Mouse (Mus musculus): ENCODE results near the gene Adamts15. TPM values are rescaled to one million over a fixed set of nuclear protein-coding genes. Genes with fewer than 3 reads are reported as not detected.

Adamts15 gene
- polyA plus RNA-seq (2015; fragmentation: Illumina TruSeq; extraction: RNeasy Lipid Tissue Mini Kit (QIAGEN cat#74804); ENCODE audit: insufficient read depth, low read depth, low replicate concordance), result 3.0 TPM

GRCm38 (mm10) chr9:30922197-30922894 is at the start of gene Adamts15:
Gene Adamts15 (minus strand): TSS chr9:30922452.

GRCm38 (mm10) chr9:30942512-30943313 is 20.5 kb upstream of the Adamts15 start, which contains the start of gene Adamts8:
Gene Adamts8 (plus strand): TSS chr9:30942562.

Other genes with a start within 250 kb of the Adamts15 start
- 0.79 TPM for gene Adamts8, start 20.1 kb upstream of the Adamts15 start, polyA plus RNA-seq (2015; fragmentation: Illumina TruSeq; extraction: RNeasy Lipid Tissue Mini Kit (QIAGEN cat#74804); ENCODE audit: insufficient read depth, low read depth, low replicate concordance)
- gene Zbtb44, start 108.2 kb upstream of the Adamts15 start, polyA plus RNA-seq (2015; fragmentation: Illumina TruSeq; extraction: RNeasy Lipid Tissue Mini Kit (QIAGEN cat#74804); ENCODE audit: insufficient read depth, low read depth, low replicate concordance), result 3.7 TPM
- gene St14, start 209.4 kb upstream of the Adamts15 start, polyA plus RNA-seq (2015; fragmentation: Illumina TruSeq; extraction: RNeasy Lipid Tissue Mini Kit (QIAGEN cat#74804); ENCODE audit: insufficient read depth, low read depth, low replicate concordance), result 9.6 TPM

All from pancreas, adult 10 weeks (tissue).